Mouse (Mus musculus) brown adipose tissue, adult 24 weeks (tissue): Measurements from ENCODE around the gene Serpina9. TPM values are rescaled to one million over a fixed set of nuclear protein-coding genes. Genes with fewer than 3 reads are reported as not detected.
"Not testable (repeated sequence)": the region's sequence is repeated elsewhere in the genome, so short reads cannot be mapped to it uniquely, and the experiment has no call there.

Experiments used
- H3K27ac ChIP-seq: fragments of 200-500 bp; replicated peaks from 2 replicates; pipeline ENCODE4 v1.5.1; 2012; ENCODE audit warnings: low read depth, mild to moderate bottlenecking, low read length
- H3K4me1 ChIP-seq: fragments of 200-500 bp; 2 replicates; pipeline ENCODE4 v1.6.1; 2012; ENCODE audit warnings: low read length, mixed read lengths; ENCODE audit not compliant: control insufficient read depth, insufficient read depth, insufficient read length
- H3K4me3 ChIP-seq: fragments of 200-500 bp; 2 replicates; pipeline ENCODE4 v1.5.1; 2012; ENCODE audit warnings: low read depth, mild to moderate bottlenecking, low read length, moderate library complexity; ENCODE audit not compliant: insufficient read depth
- polyA plus RNA-seq: library from polyadenylated mRNA; stranded (reverse); fragments of >200 nt; gene quantifications from 2 replicates; pipeline ENCODE4 v1.2.4, GENCODE M21; 2012; ENCODE audit not compliant: missing spikeins, insufficient read depth, insufficient read length

Gene Serpina9
- polyA plus RNA-seq, 1 experiment: not detected

DNA sequence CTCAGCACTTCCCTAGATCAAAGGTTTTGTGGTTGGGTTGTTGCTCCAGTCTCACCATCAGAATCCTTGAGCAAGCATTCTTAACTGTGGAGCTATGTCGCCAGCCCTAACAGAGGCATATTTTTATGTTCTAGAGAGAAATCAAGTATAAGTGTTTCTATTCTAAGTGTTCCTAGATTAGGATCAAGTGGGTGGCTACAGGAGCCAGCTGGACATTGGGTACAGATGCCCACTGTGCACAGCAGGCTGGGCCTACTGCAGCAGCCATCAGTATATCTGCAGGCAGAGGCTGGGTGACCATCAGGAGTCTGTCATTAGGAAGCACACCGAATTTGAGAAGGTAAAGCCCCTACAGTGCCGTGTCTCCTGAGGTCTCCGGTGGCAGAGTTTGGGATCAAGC, 42.5 kb downstream of the Serpina9 start:
- Histone ChIP-seq H3K4me1 (no peaks in the 10 kb centered on the region), H3K27ac (no peak overlapping the region), H3K4me3 (no peak overlapping the region)

DNA sequence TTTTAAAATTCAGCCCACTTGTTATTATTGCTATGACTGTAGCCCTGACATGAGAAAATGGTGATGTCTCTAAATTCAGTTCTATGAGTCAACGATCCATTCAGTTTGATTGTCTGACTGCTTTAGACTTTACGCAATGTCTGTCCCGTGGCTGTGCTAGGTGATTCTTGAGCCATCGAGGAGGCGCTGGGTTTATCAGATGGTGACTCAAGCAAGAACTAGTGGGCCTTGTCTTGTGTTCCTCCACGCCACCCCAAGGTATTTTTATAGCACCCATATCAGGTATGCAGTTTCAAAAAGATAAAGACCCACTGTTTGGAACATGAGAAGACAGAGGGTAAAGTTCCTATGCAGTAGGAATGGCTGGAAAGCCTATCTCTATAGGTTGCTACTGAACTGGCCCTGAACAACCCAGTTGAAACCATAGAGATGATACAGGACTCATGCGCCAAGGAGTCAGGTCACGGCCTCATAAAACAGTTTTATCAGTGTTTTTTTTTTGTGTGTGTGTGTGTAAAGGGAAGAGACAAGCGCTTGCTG, 43.9 kb downstream of the Serpina9 start:
- Histone ChIP-seq H3K4me3 (no peak overlapping the region), H3K27ac (no peak overlapping the region), H3K4me1 (no peaks in the 10 kb centered on the region)

DNA sequence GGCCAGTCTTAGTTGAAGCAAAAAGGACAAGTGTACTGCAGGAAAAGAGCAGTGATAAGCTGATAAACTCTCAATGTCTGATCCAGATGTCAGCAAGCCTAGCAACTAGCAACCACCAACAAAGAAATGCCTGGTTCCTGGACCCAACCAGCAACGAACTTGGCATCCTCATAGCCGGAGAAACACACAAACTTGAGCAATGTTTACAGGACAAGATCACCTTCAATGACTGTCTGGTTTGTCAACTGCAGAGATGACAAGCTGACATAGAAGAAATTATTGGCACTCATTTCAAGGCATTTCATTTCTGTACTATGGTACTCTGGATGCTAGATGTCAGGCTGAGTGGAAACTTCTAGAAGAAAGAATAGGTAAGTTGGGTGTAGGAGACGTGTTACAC, 46.8 kb downstream of the Serpina9 start:
- Histone ChIP-seq H3K4me3 (no peak overlapping the region), H3K4me1 (peaks cover 2% of the 10 kb centered on the region; the same call in 1 of the 2 replicates), H3K27ac (no peak overlapping the region)

DNA sequence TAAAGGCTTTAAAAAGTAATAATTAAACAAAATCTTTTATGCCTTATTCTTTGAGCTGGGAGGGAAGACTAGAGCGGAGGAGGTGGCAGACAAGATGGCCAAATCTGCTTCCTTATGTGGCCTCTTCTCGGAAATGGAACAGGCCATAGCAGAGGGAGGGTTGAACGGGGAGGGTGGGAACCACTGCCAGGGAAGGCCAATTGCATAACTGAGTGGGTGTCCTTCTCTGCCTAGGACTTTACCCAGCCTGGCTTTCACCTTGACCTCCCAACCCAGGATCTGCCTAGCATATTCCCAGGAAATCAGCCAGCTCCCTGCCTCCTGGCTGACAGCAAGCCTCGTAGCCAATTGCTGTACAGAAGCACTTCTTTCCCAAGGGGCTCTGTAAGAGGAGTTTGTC, 50.3 kb downstream of the Serpina9 start:
- no peak overlapping the region for H3K4me3 ChIP-seq
- peaks cover 2% of the 10 kb centered on the region; the same call in 1 of the 2 replicates for H3K4me1 ChIP-seq
- peak overlapping the region; percentile 67 for H3K27ac ChIP-seq

DNA sequence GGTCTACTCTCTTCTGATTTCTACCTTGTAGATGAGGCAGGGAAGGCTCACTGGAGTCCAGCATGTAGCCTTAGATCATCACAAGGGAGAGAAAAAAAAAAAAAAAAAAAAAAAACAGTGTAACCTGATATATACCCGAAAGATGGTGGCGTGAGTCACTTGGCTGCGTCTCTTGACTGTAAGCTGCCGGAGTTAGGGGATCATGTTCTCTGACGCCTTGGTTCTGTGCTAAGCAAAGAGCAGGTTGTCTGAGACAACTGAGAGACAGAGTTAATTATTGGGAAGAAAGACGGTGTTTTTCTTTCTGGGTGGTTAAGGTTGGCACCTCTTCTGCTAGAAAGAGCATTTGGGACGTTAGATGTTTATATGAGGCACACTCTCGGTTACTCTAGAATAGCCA, 50.7 kb downstream of the Serpina9 start:
- Histone ChIP-seq H3K4me3 (no peak overlapping the region), H3K4me1 (peaks cover 2% of the 10 kb centered on the region; the same call in 1 of the 2 replicates), H3K27ac (peak overlapping the region; percentile 67)

DNA sequence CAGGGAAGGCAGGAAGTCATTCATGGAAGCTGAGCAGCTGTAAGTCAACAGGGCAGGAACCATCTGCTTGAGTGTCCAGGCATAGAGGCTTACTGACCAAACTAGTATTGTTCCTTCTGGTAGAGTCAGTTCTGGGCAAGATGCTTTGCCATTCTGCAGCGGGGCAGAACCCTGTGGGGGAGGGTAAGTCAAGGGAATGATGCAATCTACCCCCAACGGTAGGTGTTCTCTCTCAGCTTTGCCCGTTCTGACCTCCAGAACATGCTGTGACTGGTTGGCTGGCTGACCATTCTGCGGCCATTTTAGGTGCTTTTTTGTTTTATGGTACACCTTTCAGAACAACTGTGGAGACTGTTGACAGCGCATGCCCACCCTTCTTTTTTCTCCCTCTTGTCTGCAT, 51.2 kb downstream of the Serpina9 start:
- no peak overlapping the region for H3K4me3 ChIP-seq
- H3K4me1 ChIP-seq: peaks cover 2% of the 10 kb centered on the region; the same call in 1 of the 2 replicates
- peak overlapping the region; percentile 47; the same call in 1 of the 2 replicates for H3K27ac ChIP-seq

DNA sequence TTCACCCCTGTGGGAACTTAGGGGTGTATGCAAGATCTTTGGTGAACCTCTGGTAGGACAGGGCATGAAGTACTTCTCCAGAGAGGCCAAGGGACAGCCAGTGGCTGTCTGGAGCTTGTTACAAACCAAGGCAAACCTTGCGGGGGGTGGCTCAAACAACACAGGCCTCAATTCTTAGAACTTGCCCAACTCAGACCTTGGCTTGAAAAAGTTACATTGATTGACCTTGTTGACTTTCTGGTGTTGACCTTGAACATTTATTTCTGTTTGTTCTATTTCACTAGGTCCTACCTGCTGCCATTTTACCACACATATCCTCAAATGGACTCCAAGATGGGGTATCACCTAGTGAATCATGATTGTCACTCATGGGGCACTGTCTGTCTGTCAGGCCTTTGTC, 51.8 kb downstream of the Serpina9 start:
- H3K4me1 ChIP-seq: peaks cover 2% of the 10 kb centered on the region; the same call in 1 of the 2 replicates
- no peak overlapping the region for H3K27ac ChIP-seq
- no peak overlapping the region for H3K4me3 ChIP-seq

DNA sequence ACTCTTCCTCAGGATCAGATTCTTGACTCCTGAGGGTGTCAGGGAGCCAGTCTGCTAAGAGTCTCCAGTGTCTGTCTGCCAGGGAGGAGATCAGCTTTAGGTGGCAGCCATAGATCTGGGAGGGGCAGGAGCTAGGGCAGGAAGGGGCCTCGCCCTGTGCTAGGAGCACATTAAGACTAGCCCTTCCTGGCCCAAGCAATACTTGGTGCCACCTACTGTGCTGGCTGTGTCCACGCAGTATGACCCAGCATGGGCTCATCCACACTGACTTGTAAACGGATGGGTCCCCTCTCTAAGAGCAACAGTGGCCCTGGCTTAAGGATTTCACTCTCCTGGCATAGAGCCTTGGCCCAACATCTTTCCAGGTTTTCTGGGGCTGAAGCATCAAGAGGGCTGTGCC, 54.8 kb downstream of the Serpina9 start, which contains the start of gene Serpina1e:
Gene Serpina1e (minus strand): TSS at position 178 of the 400 bp plus-strand sequence.
- Histone ChIP-seq H3K4me3 (no peak within 1 kb of the TSS), H3K27ac (no peak within 1 kb of the TSS), H3K4me1 (peaks cover 2% of the 10 kb centered on the region; the same call in 1 of the 2 replicates)

DNA sequence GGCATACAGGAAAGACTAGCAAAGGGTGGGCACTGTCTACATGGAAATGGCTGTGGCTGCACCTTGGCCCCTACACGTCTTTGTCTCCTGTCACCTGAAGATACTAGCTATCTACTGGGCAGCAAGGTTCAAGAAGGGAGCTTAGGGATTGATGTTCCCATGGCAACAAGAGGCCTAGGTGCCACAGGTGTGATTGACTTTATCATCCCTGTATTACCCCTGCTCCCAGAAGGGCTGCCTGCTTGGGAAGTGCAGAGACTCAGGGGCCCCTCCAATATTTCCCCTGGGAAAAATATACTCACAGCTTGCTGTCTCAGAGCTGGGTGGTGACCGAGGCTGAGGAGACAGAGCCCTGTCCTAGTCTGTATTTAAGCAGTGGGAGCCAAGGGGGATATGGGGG, 57.0 kb downstream of the Serpina9 start:
- not testable (repeated sequence) for H3K27ac ChIP-seq, H3K4me3 ChIP-seq, H3K4me1 ChIP-seq

DNA sequence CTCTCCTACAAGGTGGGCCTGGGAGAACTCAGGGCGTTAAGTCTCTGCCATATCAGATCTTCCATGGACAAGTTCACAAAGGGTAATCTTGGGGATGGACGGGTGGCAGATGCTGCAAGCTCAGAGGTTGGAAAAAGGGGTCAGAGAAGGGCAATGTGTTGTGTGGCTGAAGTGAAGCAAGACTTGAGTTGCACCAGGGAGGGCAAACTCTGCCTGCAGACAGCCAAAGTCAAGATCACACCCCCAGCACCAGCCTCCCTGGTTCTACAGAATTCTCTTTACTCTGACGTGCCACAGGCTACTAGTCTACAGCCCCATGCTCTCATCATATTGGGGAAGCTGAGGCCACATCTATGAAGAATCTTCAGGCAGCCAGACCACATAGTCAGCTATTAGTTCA, 60.6 kb downstream of the Serpina9 start:
- not testable (repeated sequence) for H3K4me1 ChIP-seq, H3K4me3 ChIP-seq, H3K27ac ChIP-seq

DNA sequence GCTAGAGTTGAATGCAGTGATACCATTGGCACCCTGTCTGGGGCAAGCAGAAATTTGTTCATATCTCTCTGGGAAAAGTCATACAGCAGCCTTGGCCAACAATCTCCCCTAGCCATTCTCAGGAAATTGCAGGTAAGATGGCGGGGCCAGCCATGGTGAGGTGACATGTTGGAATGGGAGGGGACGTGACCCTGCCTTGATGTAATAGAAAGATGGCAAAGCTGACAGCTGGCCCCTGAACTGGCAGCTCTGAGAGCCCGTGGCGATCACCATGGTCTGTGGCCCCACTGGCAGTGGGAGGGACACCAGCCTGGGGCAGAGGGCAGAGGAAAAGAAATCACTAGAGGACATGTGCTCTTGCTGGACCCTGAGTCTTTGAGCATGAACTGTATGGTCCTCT, 67.3 kb downstream of the Serpina9 start:
- H3K4me1 ChIP-seq: no peaks in the 10 kb centered on the region
- H3K4me3 ChIP-seq: no peak overlapping the region
- H3K27ac ChIP-seq: no peak overlapping the region

Other genes with a start within 250 kb of the Serpina9 start
- 5.8 TPM in 1 of 2 replicates, not detected in the other for gene Serpina1d, start 240.2 kb downstream of the Serpina9 start, polyA plus RNA-seq
- gene Serpina1b, start 183.4 kb downstream of the Serpina9 start, polyA plus RNA-seq: 1.0 and 5.0 TPM in 2 replicates
- 8.7 TPM in 1 of 2 replicates, not detected in the other for gene Serpina1a, start 150.2 kb downstream of the Serpina9 start, polyA plus RNA-seq
- gene Serpina1c, start 108.9 kb downstream of the Serpina9 start, polyA plus RNA-seq: 2.3 and 5.3 TPM in 2 replicates
- gene Serpina1e, start 54.8 kb downstream of the Serpina9 start, polyA plus RNA-seq: 2.6 TPM in 1 of 2 replicates, not detected in the other
- not detected in 2 replicates for gene Serpina11, start 23.8 kb downstream of the Serpina9 start, polyA plus RNA-seq
- not detected in 2 replicates for gene Serpina12, start 30.7 kb upstream of the Serpina9 start, polyA plus RNA-seq
- gene Serpina5, start 87.4 kb upstream of the Serpina9 start, polyA plus RNA-seq: not detected in 2 replicates
- gene Serpina3a, start 99.0 kb upstream of the Serpina9 start, polyA plus RNA-seq: not detected in 2 replicates
- gene Serpina3b, start 114.2 kb upstream of the Serpina9 start, polyA plus RNA-seq: not detected in 2 replicates
- gene Serpina3c, start 140.1 kb upstream of the Serpina9 start, polyA plus RNA-seq: 13.7 and 14.2 TPM in 2 replicates
- gene Serpina3f, start 200.8 kb upstream of the Serpina9 start, polyA plus RNA-seq: not detected in 2 replicates
- gene Serpina3g, start 222.5 kb upstream of the Serpina9 start, polyA plus RNA-seq: not detected in 2 replicates
- gene Serpina3i, start 249.4 kb upstream of the Serpina9 start, polyA plus RNA-seq: not detected in 2 replicates